Mouse (Mus musculus) brain, embryonic 14.5 days (tissue): ENCODE measurements around the gene Pik3ap1.

ENCODE experiments used
- CTCF ChIP-seq: fragments of 200-500 bp; IDR thresholded peaks from 2 replicates; pipeline ENCODE4 v1.5.1; 2012; ENCODE audit warnings: inconsistent platforms, mild to moderate bottlenecking, moderate library complexity, borderline replicate concordance; ENCODE audit not compliant: insufficient read depth, insufficient read length; ENCODE audit errors: extremely low read depth
- POLR2A ChIP-seq: fragments of 200-500 bp; IDR thresholded peaks from 2 replicates; pipeline ENCODE4 v1.6.1; 2012; ENCODE audit warnings: mild to moderate bottlenecking, inconsistent platforms, borderline replicate concordance; ENCODE audit not compliant: poor library complexity, insufficient read depth, insufficient read length, severe bottlenecking; ENCODE audit errors: extremely low read depth

DNA sequence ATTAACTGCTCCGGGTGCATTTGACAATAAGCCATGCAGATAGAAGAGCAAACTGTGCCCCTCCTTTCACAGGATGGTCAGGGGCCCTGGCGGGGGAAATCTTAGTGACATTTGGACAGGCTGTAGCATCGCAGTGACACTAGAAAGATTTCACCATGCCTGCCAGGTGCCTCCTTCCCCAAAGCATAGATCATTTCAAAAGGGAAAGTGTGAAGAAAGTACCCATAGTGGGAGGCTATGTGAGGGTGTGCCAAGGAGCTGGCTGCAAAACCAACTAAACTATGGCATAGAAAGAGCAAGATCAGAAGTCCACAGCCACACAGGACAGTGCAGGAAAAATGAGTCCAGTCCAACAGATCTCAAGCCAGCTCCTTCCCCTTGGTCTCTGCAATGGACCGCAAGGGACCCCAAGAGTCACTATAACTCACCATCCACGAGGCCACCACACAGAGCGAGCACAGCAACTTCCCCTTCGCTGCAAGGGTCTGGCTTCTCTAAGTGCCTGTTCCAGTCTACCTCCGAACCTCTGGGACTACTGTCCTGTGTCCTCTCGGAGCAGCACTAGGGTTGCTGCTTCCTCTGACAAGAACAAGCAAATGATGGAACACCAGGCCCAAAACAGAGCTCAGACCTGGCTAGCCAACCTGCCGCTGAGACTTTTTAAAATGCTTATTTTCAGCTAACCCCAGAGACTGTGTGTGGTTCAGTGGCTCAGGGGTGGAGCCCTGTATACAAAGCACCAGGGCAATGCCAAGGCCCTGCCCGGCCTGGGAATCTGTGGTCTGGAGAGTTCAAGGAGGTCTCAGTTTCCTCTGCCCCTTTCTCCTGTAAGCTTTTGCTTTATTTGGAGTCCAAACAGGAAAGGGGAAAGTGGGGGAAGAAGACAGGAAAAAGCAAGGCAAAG, 15.1 kb downstream of the Pik3ap1 start:
- TF ChIP-seq POLR2A: no peak
- no peak for TF ChIP-seq CTCF
